In the genomic region with DNA sequence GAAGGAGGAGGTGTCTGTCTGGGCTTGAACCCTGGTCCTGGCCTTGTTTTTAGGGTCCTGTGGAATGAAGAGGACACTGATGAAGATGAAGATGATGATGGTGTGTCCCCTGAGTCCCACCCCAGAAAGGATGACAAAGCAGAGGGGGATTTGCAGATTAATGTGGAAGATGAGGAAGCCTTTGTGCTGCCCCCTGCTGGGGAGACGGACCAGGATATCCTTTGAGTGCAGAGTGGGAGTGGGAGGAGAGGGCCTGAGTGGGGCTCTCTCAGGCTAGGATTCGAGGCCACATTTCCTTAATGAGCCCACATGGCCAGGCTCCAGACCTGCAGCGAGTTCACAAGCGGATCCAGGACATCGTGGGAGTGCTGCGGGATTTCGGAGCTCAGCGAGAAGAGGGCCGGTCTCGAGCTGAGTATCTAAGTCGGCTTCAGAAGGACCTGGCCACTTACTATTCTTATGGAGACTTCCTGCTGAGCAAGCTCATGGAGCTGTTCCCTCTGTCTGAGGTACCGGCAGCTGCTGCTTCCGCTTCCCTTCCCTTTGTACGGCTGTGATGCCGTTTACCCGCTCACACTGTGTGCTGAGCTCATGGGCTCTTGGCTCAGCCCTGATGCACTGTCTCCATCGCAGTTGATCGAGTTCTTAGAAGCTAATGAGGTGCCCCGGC, we compare ENCODE assay signal across 10 mouse cellular contexts. TPM values are rescaled to one million over a fixed set of nuclear protein-coding genes. Genes with fewer than 3 reads are reported as not detected.
DNase-seq lines count a peak whose midpoint lies in the region; ATAC-seq and TF ChIP-seq lines count a peak whose summit lies in the region.
"Had no signal": no experiment of that assay in that cellular context is flagged by ENCODE, and none has a peak within 500 bp of the region (broad histone marks: within the 10 kb centered on the region; RNA-seq: fewer than 3 reads in every experiment).

No protein-coding gene starts in this region.

- TF ChIP-seq POLR2A in kidney, adult 2 months (IDR thresholded peaks at IDR 0.05; ENCODE audit: low read depth, low read length), result no peak

- peak; percentile 73 for DNase-seq in CD4-positive, CD25-positive, alpha-beta regulatory T cell, adult 2 months (ENCODE audit: low read depth, low spot score)
- peak; percentile 37 for DNase-seq in kidney, adult 2 months
- DNase-seq in urinary bladder, postnatal 14 days (ENCODE audit: low spot score), result peak; percentile 21
- DNase-seq in urinary bladder, postnatal 10 days (ENCODE audit: low spot score), result no peak
- DNase-seq in lung, postnatal 36 days, result peak; percentile 62
- DNase-seq in gastrocnemius, postnatal 25 days, result no peak
- DNase-seq: liver, embryonic 13.5 days had no signal

- H3K9me3 ChIP-seq in kidney, embryonic 16.5 days (ENCODE audit: low read length), result no peaks in the 10 kb centered on the region
- H3K9me3 ChIP-seq: liver, embryonic 13.5 days had no signal

- ATAC-seq in CD4-positive, CD25-positive, alpha-beta regulatory T cell, adult 4 months, result no peak
- ATAC-seq in kidney, embryonic 16.5 days (ENCODE audit: low FRiP score, low TSS enrichment), result no peak

- H3K27ac ChIP-seq in kidney, adult 2 months (ENCODE audit: insufficient read depth, low read depth, low read length), result no peak overlapping the region
- H3K27ac ChIP-seq in kidney, embryonic 16.5 days (ENCODE audit: low read length), result no peak overlapping the region
- H3K27ac ChIP-seq: liver, embryonic 13.5 days had no signal

- no peak overlapping the region for H3K9ac ChIP-seq in kidney, embryonic 16.5 days (replicated peaks; ENCODE audit: low read length)
- H3K9ac ChIP-seq: liver, embryonic 13.5 days had no signal

- H3K4me2 ChIP-seq in kidney, embryonic 16.5 days (replicated peaks; ENCODE audit: low read depth, low read length), result no peak overlapping the region
- H3K4me2 ChIP-seq: liver, embryonic 13.5 days had no signal

- H3K27me3 ChIP-seq in kidney, adult 2 months (replicated peaks; ENCODE audit: control insufficient read depth, insufficient read depth, low read length), result no peaks in the 10 kb centered on the region
- H3K27me3 ChIP-seq in kidney, embryonic 16.5 days (ENCODE audit: insufficient read depth, low read length), result no peaks in the 10 kb centered on the region
- H3K27me3 ChIP-seq: liver, embryonic 13.5 days had no signal

- H3K4me3 ChIP-seq in kidney, adult 2 months (ENCODE audit: insufficient read depth, low read depth, low read length), result no peak overlapping the region
- no peak overlapping the region for H3K4me3 ChIP-seq in kidney, embryonic 16.5 days (ENCODE audit: low read length)
- H3K4me3 ChIP-seq: erythroblast, embryonic 14.5 days; liver, embryonic 13.5 days had no signal

- WGBS in kidney, adult 2 months, result 75% methylated on average over 19 of the region's 19 CpGs
- WGBS in kidney, embryonic 16.5 days, result 86% methylated on average over 18 of the region's 19 CpGs

- 0 out of 2 replicates have a peak, but pooled peaks cover 3% of the 10 kb centered on the region for H3K4me1 ChIP-seq in kidney, adult 2 months (ENCODE audit: control insufficient read depth, insufficient read depth, low read length)
- peaks cover 13% of the 10 kb centered on the region for H3K4me1 ChIP-seq in kidney, embryonic 16.5 days (ENCODE audit: insufficient read depth, low read length)

- peaks cover 2% of the 10 kb centered on the region; the same call in 1 of the 2 replicates for H3K36me3 ChIP-seq in kidney, adult 2 months (ENCODE audit: control insufficient read depth, insufficient read depth, low read length)
- H3K36me3 ChIP-seq in kidney, embryonic 16.5 days (ENCODE audit: insufficient read depth, low read length), result peaks cover 75% of the 10 kb centered on the region

- peak; percentile 53 for TF ChIP-seq CTCF in kidney, adult 2 months (conservative IDR thresholded peaks at IDR 0.05; ENCODE audit: insufficient read depth, insufficient read length, low read depth, low read length)

RNA-seq across cellular contexts. Expression of a gene that starts 5.4 kb away (rescaled TPM):
- 10 to 100 TPM; 51.5 to 59.7 TPM for polyA plus RNA-seq in CD4-positive, CD25-positive, alpha-beta regulatory T cell, adult 4 months (2017; shearing (Covaris generic))
- 15.5 and 16.5 TPM in 2 replicates for polyA plus RNA-seq in kidney, adult 2 months (2012; rRNA removed)
- 68.6 and 69.3 TPM in 2 replicates for polyA plus RNA-seq in kidney, embryonic 16.5 days (2015; fragmentation: Nextera tagmentation; extraction: Ambion mirVana)
- total RNA-seq in gastrocnemius, postnatal 25 days (2021), result 10 to 100 TPM; 14.6 to 18.6 TPM

RNA-seq across cellular contexts. Expression of a gene that starts 7.9 kb away (rescaled TPM):
- 10 to 100 TPM in 1 of 2 experiments, 1 to 10 TPM in 1; 9.5 to 10.6 TPM for polyA plus RNA-seq in CD4-positive, CD25-positive, alpha-beta regulatory T cell, adult 4 months (2017; shearing (Covaris generic))
- polyA plus RNA-seq in kidney, adult 2 months (2012; rRNA removed), result 35.0 and 36.4 TPM in 2 replicates
- 7.9 and 8.7 TPM in 2 replicates for polyA plus RNA-seq in kidney, embryonic 16.5 days (2015; fragmentation: Nextera tagmentation; extraction: Ambion mirVana)
- total RNA-seq in gastrocnemius, postnatal 25 days (2021), result 10 to 100 TPM; 12.4 to 15.3 TPM

RNA-seq across cellular contexts. Expression of a gene that starts 29.1 kb away (rescaled TPM):
- polyA plus RNA-seq in CD4-positive, CD25-positive, alpha-beta regulatory T cell, adult 4 months (2017; shearing (Covaris generic)), result 100 to 1,000 TPM; 215 to 384 TPM
- 7,324 and 7,933 TPM in 2 replicates for polyA plus RNA-seq in kidney, adult 2 months (2012; rRNA removed)
- polyA plus RNA-seq in kidney, embryonic 16.5 days (2015; fragmentation: Nextera tagmentation; extraction: Ambion mirVana), result 2,036 and 2,102 TPM in 2 replicates
- total RNA-seq in gastrocnemius, postnatal 25 days (2021), result over 10,000 TPM; 11,297 to 11,631 TPM

RNA-seq across cellular contexts. Expression of a gene that starts 41.4 kb away (rescaled TPM):
- 10 to 100 TPM; 61.4 to 71.9 TPM for polyA plus RNA-seq in CD4-positive, CD25-positive, alpha-beta regulatory T cell, adult 4 months (2017; shearing (Covaris generic))
- 43.6 and 57.7 TPM in 2 replicates for polyA plus RNA-seq in kidney, adult 2 months (2012; rRNA removed)
- polyA plus RNA-seq in kidney, embryonic 16.5 days (2015; fragmentation: Nextera tagmentation; extraction: Ambion mirVana), result 72.0 and 80.4 TPM in 2 replicates
- total RNA-seq in gastrocnemius, postnatal 25 days (2021), result 10 to 100 TPM; 67.8 to 72.6 TPM

RNA-seq across cellular contexts. Expression of a gene that starts 54.4 kb away (rescaled TPM):
- 10 to 100 TPM; 22.6 to 49.4 TPM for polyA plus RNA-seq in CD4-positive, CD25-positive, alpha-beta regulatory T cell, adult 4 months (2017; shearing (Covaris generic))
- polyA plus RNA-seq in kidney, adult 2 months (2012; rRNA removed), result 15.6 and 18.7 TPM in 2 replicates
- polyA plus RNA-seq in kidney, embryonic 16.5 days (2015; fragmentation: Nextera tagmentation; extraction: Ambion mirVana), result 151 and 163 TPM in 2 replicates
- total RNA-seq in gastrocnemius, postnatal 25 days (2021), result 10 to 100 TPM; 12.1 to 12.7 TPM

Comparison
In these comparisons a context has a peak if more than half of its experiments do, and no peak if none do; other contexts are left out.
1. DNase-seq: peak in CD4-positive, CD25-positive, alpha-beta regulatory T cell, adult 2 months (single experiment), kidney, adult 2 months (single experiment), urinary bladder, postnatal 14 days (single experiment) and lung, postnatal 36 days (single experiment); none in urinary bladder, postnatal 10 days (single experiment) and gastrocnemius, postnatal 25 days (single experiment).